ENCODE assay signal across 27 mouse cellular contexts in genomic region chr19:23087575-23087974, GRCm38 (mm10). TPM values are rescaled to one million over a fixed set of nuclear protein-coding genes. Genes with fewer than 3 reads are reported as not detected.
DNase-seq lines count a peak whose midpoint lies in the region; ATAC-seq and TF ChIP-seq lines count a peak whose summit lies in the region.
"Had no signal": no experiment of that assay in that cellular context is flagged by ENCODE, and none has a peak within 500 bp of the region (broad histone marks: within the 10 kb centered on the region; RNA-seq: fewer than 3 reads in every experiment).

No protein-coding gene starts in this region.

- H3K4me1 ChIP-seq in heart, adult 2 months (ENCODE audit: control insufficient read depth, insufficient read depth, low read length): peaks cover 3% of the 10 kb centered on the region; the same call in 1 of the 2 replicates
- H3K4me1 ChIP-seq in liver, postnatal 0 days (ENCODE audit: insufficient read depth): no peaks in the 10 kb centered on the region
- no peaks in the 10 kb centered on the region for H3K4me1 ChIP-seq in forebrain, embryonic 11.5 days (replicated peaks; ENCODE audit: control insufficient read depth, insufficient read depth, low read length)
- no peaks in the 10 kb centered on the region for H3K4me1 ChIP-seq in midbrain, embryonic 15.5 days
- H3K4me1 ChIP-seq: embryonic facial prominence, embryonic 10.5 days; embryonic facial prominence, embryonic 12.5 days; forebrain, embryonic 12.5 days had no signal

- H3K27me3 ChIP-seq in heart, adult 2 months (ENCODE audit: control insufficient read depth, insufficient read depth, low read length): no peaks in the 10 kb centered on the region
- H3K27me3 ChIP-seq in liver, postnatal 0 days (ENCODE audit: insufficient read depth, low read length): no peaks in the 10 kb centered on the region
- no peaks in the 10 kb centered on the region for H3K27me3 ChIP-seq in forebrain, embryonic 11.5 days (ENCODE audit: control insufficient read depth, insufficient read depth, low read length)
- H3K27me3 ChIP-seq in midbrain, embryonic 15.5 days (replicated peaks): no peaks in the 10 kb centered on the region
- H3K27me3 ChIP-seq: CH12.LX; embryonic facial prominence, embryonic 12.5 days; forebrain, embryonic 12.5 days; Patski had no signal

- TF ChIP-seq POLR2A in heart, adult 2 months (IDR thresholded peaks at IDR 0.05; ENCODE audit: insufficient read depth, low read depth, low read length): no peak

- no peaks in the 10 kb centered on the region for H3K9me3 ChIP-seq in liver, postnatal 0 days (ENCODE audit: low read length)
- no peaks in the 10 kb centered on the region for H3K9me3 ChIP-seq in forebrain, embryonic 11.5 days (ENCODE audit: control insufficient read depth, low read length)
- H3K9me3 ChIP-seq in midbrain, embryonic 15.5 days: no peaks in the 10 kb centered on the region
- H3K9me3 ChIP-seq: embryonic facial prominence, embryonic 10.5 days; embryonic facial prominence, embryonic 12.5 days; forebrain, embryonic 12.5 days; G1E had no signal

- peak; percentile 56 for DNase-seq in heart, adult 11 months
- no peak for DNase-seq in heart, adult 2 months
- DNase-seq in ES-CJ7 (ENCODE audit: low read depth, low spot score) (peak; percentile 99), R1 (ENCODE audit: low read depth, low spot score) (peak; percentile 100), ZHBTc4 (ENCODE audit: low read depth, low spot score) (peak; percentile 99)
- DNase-seq in liver, postnatal 0 days: no peak
- no peak for DNase-seq in forebrain, embryonic 11.5 days (ENCODE audit: low spot score)
- DNase-seq: adrenal gland, adult 2 months; adrenal gland, postnatal 10 days; adrenal gland, postnatal 25 days; B cell, adult 2 months; cerebellum, adult 11 months; cerebellum, adult 18-20 months; cerebellum, adult 8-10 months; cerebellum, adult 9-11 months; cerebellum, postnatal 14 days; cerebellum, postnatal 36 days had no signal

- no peak overlapping the region for H3K9ac ChIP-seq in heart, adult 2 months (ENCODE audit: low read depth, low read length)
- no peak overlapping the region for H3K9ac ChIP-seq in liver, postnatal 0 days (replicated peaks)
- no peak overlapping the region for H3K9ac ChIP-seq in forebrain, embryonic 11.5 days (ENCODE audit: low read length)
- H3K9ac ChIP-seq in midbrain, embryonic 15.5 days: no peak overlapping the region
- H3K9ac ChIP-seq: embryonic facial prominence, embryonic 12.5 days; forebrain, embryonic 12.5 days had no signal

- no peak overlapping the region for H3K27ac ChIP-seq in heart, adult 2 months
- H3K27ac ChIP-seq in liver, postnatal 0 days (ENCODE audit: low read depth): no peak overlapping the region
- H3K27ac ChIP-seq in forebrain, embryonic 11.5 days (ENCODE audit: low read depth, low read length): no peak overlapping the region
- H3K27ac ChIP-seq in midbrain, embryonic 15.5 days: no peak overlapping the region
- H3K27ac ChIP-seq: embryonic facial prominence, embryonic 10.5 days; embryonic facial prominence, embryonic 12.5 days; forebrain, embryonic 12.5 days had no signal

- H3K4me2 ChIP-seq in liver, postnatal 0 days (ENCODE audit: low read depth, low read length): no peak overlapping the region
- H3K4me2 ChIP-seq in forebrain, embryonic 11.5 days (ENCODE audit: low read depth, low read length, severe bottlenecking): no peak overlapping the region
- H3K4me2 ChIP-seq in midbrain, embryonic 15.5 days: no peak overlapping the region
- H3K4me2 ChIP-seq: embryonic facial prominence, embryonic 12.5 days; forebrain, embryonic 12.5 days had no signal

- WGBS in heart, adult 2 months: 94% methylated on average over 3 of the region's 3 CpGs
- WGBS in liver, postnatal 0 days (ENCODE audit: insufficient replicate concordance): 82% methylated on average over 3 of the region's 3 CpGs
- 82% methylated on average over 3 of the region's 3 CpGs for WGBS in forebrain, embryonic 11.5 days
- WGBS in midbrain, embryonic 15.5 days: 84% methylated on average over 3 of the region's 3 CpGs

- ATAC-seq in liver, postnatal 0 days: no peak
- no peak for ATAC-seq in forebrain, embryonic 11.5 days (replicated peaks; ENCODE audit: low FRiP score)
- ATAC-seq in midbrain, embryonic 15.5 days (replicated peaks): no peak
- ATAC-seq: CD4-positive, CD25-positive, alpha-beta regulatory T cell, adult 4 months; forebrain, embryonic 14.5 days; forebrain, embryonic 16.5 days; Patski had no signal

- TF ChIP-seq CTCF in heart, adult 2 months (IDR thresholded peaks at IDR 0.05): no peak
- TF ChIP-seq CTCF in liver, postnatal 0 days (IDR thresholded peaks at IDR 0.05; ENCODE audit: low read depth): no peak

- H3K4me3 ChIP-seq in heart, adult 2 months: no peak overlapping the region
- H3K4me3 ChIP-seq in liver, postnatal 0 days (ENCODE audit: low read depth, low read length): no peak overlapping the region
- H3K4me3 ChIP-seq in forebrain, embryonic 11.5 days (ENCODE audit: low read depth, low read length): no peak overlapping the region
- H3K4me3 ChIP-seq in midbrain, embryonic 15.5 days: no peak overlapping the region
- H3K4me3 ChIP-seq: embryonic facial prominence, embryonic 10.5 days; embryonic facial prominence, embryonic 12.5 days; forebrain, embryonic 12.5 days had no signal

- H3K79me2 ChIP-seq in heart, adult 2 months (replicated peaks; ENCODE audit: control insufficient read depth, insufficient read depth, low read length): no peaks in the 10 kb centered on the region

- intact Hi-C loops in heart, adult 2 months (cut with DNase I): no loop called here

- no peaks in the 10 kb centered on the region for H3K36me3 ChIP-seq in heart, adult 2 months (ENCODE audit: control insufficient read depth, insufficient read depth, low read length)
- H3K36me3 ChIP-seq in liver, postnatal 0 days (replicated peaks; ENCODE audit: insufficient read depth, low read length): no peaks in the 10 kb centered on the region
- H3K36me3 ChIP-seq in forebrain, embryonic 11.5 days (ENCODE audit: control insufficient read depth, insufficient read depth, low read length): no peaks in the 10 kb centered on the region
- H3K36me3 ChIP-seq in midbrain, embryonic 15.5 days (replicated peaks): no peaks in the 10 kb centered on the region
- H3K36me3 ChIP-seq: embryonic facial prominence, embryonic 10.5 days; embryonic facial prominence, embryonic 12.5 days; forebrain, embryonic 12.5 days; G1E had no signal

- no peak for TF ChIP-seq EP300 in heart, adult 2 months (IDR thresholded peaks at IDR 0.05; ENCODE audit: insufficient read depth, low read depth, low read length)
- no peak for TF ChIP-seq EP300 in liver, postnatal 0 days (IDR thresholded peaks at IDR 0.05; ENCODE audit: low read depth)

RNA-seq across cellular contexts. Expression of gene Klf9, which starts 53.5 kb away (rescaled TPM):
- total RNA-seq in heart, adult 2 months (2021): 100 to 1,000 TPM; 121 to 142 TPM
- 40.3 and 47.1 TPM in 2 replicates for polyA plus RNA-seq in heart, adult 2 months (2012; rRNA removed)
- polyA plus RNA-seq in liver, postnatal 0 days (2015; fragmentation: Nextera tagmentation; extraction: Ambion mirVana): 12.6 and 17.2 TPM in 2 replicates
- polyA plus RNA-seq in forebrain, embryonic 11.5 days (2014; fragmentation: Nextera tagmentation; extraction: Ambion mirVana): 0.86 and 0.91 TPM in 2 replicates
- polyA plus RNA-seq in midbrain, embryonic 15.5 days (2015; fragmentation: Nextera tagmentation; extraction: Ambion mirVana): 2.4 and 2.7 TPM in 2 replicates
- total RNA-seq: CH12.LX had no signal

Comparison
In these comparisons a context has a peak if more than half of its experiments do, and no peak if none do; other contexts are left out.
1. DNase-seq: peak in heart, adult 11 months (single experiment), ES-CJ7 (single experiment), R1 (single experiment) and ZHBTc4 (single experiment); none in heart, adult 2 months (0 of 2), liver, postnatal 0 days (single experiment) and forebrain, embryonic 11.5 days (single experiment).